Mouse (Mus musculus): ENCODE measurements at regions not wholly inside any gene's neighbourhood (a gene's known extent, or its start where the extent isn't known, plus 50 kb on each side); places are given as distances from the start of the nearest gene placed in this dataset.

DNA sequence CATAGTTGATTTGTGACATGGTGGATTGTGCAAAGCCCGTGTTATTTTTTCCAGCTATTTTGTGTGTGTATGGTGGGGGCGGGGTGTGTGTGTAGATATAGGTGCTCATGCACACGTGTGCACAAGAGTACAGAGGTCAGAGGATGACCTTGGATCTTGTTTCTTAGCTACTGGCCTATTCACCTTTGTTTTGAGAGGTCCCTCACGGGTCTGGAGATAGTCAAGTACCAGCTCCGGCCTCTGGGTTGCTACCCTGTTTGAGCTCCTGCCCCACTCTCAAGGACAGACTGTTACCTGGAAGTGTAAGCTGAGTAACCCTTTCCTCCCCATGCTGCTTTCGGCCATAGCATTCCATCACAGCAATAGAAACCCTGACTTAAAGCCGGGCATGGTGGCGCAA lies 138.0 kb downstream of the Fam43a start:
- no peak for DNase-seq

DNA sequence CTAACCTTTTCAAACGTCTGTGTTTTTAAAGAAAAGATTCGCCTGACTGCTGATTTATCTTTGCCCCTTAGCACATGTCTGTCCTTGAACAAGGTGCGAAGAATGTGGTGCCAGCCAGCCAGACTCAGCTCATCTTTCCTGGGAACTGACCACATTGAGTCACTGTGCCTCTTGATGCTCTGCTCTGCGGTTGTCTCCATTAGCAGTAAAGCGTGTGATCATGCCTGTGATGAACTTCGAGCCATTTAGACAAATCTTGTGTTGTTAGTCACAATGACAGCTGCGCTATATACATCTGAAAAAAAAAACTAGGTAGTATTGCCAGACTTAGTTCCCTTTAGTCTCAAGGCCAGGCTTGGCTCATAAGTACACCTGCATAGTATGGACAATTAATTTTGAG lies 140.1 kb downstream of the Fam43a start:
- DNase-seq, result no peak

DNA sequence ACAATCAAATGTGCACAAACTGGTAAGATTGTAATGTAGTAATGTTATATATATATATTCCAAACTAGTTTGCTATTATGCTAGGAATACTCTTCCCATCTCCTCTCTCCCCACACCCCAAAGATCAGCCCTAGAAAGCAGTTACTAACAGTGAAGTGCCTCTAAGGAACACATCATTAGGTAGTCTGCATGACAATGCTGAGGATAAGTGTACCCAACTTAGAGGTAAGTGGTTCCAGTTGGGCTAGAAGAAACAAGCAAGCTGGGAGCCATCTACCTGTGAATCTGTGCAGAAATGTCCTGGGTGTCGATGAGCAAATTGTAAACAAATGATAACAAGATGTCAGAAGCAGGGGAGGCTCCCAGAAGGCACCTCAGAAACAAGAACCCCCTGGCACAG lies 141.7 kb downstream of the Fam43a start:
- DNase-seq, result no peak

DNA sequence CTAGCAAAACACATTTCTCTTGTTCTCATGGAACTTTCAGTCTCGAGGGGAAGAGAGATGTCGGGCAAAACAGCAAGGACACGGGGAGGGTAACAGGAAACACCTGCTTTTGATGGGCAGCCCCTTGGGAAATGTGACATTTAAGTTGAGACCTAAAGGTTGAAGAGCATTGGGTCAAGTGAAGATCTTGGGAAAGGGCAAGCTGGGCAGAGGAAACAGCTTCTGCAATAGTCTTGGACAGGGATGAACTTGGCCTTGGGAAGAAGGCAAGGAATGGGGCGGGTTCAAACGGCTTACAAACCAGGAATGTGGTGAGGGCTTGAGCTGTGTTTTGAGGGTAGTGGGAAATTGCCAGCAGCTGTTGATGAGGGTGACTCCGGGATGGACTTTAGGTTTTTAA lies 143.0 kb downstream of the Fam43a start:
- DNase-seq, result peak; percentile 33

DNA sequence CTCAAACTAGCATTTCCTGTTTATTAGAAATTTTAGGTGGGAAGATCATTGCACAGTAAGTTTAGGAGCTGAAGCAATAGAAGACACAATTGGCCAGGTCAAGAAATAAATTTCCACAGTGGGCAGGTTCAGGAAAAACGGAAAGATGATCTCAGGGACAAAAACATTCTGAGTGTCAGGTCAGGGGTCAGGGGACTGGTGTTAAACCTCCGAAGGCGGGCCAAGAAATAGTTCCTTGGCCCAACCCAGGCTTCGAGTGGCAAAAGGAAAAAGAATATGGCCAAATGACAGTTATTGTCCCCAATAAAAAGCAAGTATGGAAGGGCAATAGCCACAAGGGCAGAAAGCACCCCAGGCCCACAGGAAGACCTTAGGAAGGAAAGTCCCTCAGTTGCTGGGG lies 144.0 kb downstream of the Fam43a start:
- no peak for DNase-seq

DNA sequence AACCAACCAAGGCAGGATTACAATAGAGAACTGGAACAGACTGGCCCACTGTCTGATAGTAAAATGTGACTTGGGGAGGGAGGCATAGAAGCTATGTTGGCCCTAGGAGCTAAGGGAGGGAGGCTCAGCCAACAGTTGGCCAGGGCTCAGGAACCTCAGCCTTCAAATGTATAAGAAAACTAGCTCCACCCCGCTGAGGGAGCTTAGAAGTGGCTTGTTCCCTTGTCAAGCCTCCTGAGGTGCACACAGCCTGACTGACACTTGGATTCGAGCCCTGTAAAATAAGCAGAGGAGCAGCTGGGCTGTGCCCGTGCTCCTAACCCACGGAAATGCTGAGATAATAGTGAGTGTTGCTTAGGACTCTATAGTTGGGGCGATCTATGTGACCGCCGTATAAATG lies 144.7 kb downstream of the Fam43a start:
- no peak for DNase-seq

DNA sequence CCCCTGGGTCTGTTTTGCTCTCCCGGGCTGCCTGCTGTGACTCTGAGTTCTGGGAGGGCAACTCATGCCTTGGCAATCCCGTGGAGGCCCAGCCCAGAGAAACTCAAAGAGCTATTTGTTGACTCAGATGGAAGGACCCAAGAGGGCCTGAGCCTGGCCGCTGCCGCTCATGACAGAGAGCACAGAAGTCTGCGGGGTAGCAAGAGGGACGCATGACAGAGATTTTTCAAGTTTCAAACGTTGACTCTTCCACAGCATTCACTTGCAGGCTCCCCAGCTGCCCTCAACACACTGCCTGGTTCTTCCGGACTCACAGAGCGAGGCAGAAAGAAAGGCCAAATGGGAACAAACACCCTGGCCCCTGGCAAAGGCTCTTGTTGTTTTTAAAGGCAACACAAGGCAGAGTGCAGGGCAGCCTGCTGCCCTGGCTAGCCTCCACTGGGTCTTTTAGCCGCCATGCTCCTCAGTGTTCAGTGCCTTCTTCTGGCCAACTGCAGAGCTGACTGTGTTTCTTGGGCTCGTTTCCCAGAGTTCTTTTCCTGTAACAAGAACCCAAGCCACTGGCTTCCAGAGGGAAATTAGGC lies 146.2 kb downstream of the Fam43a start:
- DNase-seq, result peak; percentile 56

DNA sequence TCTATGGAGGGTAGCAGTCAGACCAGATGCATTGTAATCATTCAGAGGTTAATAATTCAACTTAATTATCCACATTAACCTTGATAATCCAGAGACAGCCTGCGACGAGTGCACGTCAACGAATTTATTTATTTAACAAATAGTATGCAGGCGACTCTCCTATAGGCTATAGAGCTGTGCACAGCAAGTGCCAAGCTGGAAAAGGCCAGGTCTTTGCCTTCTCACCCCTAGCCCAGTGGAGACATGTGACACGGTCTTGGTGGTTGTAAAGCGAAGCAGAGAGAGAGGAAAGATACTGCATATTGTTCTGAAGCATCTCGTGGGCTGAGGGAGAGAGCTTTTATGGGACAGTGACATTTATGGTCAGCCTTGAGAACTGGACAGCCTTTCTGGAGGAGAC lies 146.7 kb downstream of the Fam43a start:
- DNase-seq, result no peak

DNA sequence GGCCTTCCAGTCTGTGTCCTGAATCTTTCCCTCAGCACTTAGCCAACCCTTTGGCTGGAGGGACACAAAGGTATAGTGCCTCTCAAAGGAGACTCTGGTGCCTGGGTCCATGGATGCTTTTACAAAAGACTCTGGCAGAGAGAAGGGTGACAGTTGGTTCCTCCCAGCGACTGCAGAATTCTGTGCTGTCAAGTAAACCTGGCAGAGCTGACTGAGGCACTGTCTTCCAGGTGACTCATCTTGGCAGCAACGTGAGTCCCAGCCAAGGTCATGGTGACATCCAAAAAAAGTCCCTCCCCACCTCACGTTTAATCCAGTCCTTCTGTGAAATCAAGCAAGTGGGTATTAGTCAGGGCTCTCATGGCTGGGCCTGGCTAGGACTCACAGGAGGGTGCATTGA lies 150.3 kb downstream of the Fam43a start:
- no peak for DNase-seq

DNA sequence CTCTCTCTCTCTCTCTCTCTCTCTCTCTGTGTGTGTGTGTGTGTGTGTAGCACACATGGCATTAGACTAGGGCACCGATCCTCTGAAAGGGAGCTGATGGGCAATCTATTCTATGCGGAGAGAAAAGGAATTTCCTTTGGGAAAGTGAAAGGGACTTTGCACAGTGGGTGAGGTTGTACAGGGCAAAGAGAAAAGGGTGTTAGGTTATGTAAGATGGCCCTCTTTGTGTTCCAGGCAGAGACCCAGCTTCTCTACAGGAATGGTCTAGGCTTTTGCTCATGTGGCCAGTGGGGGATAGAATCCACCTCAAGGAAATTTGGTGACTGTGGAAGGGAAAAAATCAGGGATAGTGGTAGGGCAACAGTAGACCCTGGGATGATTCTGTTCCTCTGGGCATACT lies 156.2 kb downstream of the Fam43a start:
- peak; percentile 67 for DNase-seq

DNA sequence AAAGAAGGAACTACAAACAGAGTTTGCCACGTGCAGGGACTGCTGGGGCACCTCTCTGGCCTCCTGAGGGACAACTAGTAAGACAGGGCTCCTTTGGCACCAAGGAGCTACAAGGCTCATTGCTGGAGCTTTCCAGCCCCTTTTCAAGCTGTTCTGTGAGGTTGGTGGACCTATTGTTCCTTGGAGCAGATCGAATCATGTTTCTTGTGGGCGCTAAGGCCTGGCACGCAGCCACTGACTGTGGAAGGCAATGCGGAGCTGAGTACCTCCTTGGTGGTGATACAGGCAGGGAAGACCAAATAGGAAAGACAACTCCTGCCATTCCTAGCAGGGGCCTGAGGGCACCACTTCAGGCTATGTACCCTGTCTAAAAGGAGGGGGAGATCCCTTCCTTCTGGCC lies 157.2 kb downstream of the Fam43a start:
- DNase-seq, result no peak

DNA sequence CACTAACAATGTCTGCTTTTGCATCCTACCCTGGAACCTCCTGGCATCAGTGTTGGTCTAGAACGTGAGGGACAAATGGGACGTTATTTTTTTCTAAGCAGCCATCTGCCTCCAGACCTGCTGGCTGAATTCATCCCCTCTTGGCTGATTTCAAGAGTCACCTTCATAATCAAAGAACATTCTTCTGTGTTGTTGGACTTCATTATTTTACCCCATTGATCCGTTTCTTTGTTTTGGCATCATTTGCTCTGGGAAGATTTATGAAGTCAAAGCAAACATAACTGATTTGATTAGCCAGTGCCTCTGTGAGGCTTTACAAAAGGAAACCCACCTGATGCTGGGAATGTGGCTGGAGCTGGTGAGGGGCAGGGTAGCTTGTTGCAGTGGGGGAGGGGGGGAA lies 158.0 kb downstream of the Fam43a start:
- no peak for DNase-seq

DNA sequence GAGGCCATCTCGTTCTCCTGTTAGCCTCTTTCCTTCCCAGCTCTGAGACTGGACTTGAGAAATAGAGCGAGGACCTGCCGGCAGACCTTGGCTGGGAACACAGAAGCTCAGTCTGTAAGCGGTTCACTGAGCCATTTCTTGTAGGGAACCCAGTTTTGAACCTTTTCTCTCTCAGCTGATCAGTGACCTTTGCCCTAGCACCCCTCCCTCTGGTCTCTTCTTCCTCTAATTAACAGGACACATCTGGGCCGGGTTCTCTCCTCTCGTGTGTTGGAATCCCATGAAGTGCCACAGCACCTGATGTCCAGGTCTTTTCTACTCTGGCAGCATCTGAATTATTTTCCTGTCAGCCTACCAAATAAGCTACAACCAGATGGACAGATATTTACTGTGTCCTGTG lies 158.5 kb downstream of the Fam43a start:
- peak; percentile 74 for DNase-seq

DNA sequence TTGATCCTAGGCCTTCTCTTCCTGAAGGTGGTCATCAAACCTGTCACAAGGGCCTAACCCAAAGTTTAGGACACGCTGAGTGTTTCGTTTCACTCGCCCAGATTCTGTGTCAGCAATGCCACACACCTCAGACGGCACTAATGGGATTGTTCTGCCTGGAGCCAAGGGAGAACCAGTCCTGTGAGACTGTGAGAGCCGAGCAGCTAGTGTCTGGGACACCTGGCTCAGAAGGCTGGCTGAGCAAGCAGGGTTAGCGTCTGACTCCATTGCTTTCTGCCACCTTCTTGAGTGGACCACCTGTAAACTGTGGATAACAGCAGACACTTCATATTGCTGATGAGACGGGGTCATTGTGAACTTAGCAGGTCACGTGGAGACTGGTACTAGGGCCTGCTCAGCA lies 160.0 kb downstream of the Fam43a start:
- DNase-seq, result no peak

DNA sequence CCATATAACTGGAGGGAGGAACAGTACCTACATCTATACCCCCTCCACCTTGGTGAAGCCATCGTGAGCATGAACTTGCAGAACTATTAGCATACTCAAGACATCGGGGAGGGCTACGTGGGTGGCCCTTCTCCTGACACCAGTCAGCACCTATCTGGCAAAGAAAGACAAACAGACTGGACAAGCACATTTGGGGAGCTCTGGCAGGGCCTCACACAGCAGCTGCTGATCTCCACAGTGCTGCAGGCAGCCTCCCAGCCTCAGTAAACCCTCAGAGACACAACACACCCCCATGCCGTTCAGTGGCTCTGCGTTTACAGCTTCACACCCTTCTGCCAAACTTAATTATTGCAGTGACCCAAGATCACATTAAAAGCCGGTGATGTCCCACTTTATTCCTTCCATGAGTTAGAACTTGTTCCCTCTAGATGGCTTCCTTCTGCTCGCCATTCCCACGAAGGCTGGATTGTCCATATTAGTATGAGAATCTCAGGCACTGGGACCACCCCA lies 161.7 kb downstream of the Fam43a start:
- no peak for DNase-seq

DNA sequence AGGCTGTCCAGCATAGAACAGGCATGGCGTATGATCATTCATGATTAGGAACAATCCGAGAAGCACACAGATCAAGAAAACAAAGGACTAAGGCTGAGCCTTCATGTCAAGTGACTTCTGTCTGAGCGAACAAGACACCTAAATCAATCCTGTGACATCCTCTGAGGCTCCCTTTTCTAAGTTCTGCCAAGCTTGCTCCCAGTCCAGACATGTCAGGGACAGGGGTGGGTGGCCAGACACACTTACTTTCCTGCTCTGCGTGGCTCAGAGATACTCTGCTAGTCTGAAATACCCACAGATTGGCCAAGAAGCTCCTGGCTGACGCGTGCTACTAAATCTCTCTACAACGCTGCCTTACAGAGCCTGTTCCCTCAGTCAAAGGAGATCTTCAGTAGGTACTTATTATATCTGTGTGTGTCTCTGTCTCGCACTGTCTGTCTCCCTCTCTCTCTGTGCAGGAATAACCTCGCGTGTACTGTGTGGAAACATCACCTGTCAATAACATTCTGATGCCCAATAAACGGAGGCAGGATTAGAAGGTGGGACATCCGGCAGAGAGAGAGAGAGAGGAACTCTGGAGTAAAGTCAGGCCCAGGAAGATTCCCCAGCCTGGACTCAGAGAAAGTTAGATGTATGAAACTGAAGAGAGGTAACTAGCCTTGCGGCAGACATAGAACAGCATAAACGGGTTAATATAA lies 163.5 kb downstream of the Fam43a start:
- DNase-seq, result no peak

DNA sequence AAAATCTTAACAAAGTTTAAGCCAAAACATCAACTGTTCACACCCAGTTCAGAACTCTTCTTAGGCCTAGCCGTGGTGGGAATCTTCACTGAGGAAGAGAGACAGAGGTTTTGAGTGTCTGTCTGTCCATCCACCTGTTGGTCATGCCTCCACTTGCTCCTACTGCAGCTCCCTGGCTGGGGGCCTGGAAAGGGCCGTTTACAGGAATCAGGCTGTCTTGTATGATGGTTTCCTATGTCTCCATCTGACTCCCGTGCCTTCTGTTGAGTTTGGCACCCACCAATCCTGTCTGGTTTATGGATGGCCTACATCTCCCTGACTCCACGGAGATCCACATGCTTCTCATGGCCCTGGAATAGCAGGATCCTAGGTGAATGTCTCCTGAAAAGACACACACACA lies 166.1 kb downstream of the Fam43a start:
- no peak for DNase-seq

DNA sequence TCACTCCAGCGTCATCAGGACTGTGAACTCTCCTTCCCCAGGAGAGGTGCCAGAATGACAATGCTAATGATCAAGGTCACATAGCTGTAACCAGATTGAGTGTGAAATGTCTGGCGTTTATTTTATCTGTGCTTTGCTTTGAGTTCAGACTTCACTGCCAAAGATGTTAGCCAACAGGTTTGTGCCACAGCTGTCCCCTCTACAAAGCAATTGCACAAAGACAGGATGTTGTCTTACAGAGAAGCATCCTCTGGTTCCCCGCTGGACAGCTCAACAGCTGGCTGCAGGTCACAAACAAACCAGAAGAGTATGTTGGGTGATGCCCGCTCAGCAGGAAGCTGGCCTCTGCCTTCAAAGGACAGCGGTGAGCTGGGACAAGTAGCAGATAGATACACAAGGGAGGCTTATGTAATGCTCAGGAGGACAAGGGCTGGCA lies 169.5 kb downstream of the Fam43a start:
- DNase-seq, result peak; percentile 50

DNA sequence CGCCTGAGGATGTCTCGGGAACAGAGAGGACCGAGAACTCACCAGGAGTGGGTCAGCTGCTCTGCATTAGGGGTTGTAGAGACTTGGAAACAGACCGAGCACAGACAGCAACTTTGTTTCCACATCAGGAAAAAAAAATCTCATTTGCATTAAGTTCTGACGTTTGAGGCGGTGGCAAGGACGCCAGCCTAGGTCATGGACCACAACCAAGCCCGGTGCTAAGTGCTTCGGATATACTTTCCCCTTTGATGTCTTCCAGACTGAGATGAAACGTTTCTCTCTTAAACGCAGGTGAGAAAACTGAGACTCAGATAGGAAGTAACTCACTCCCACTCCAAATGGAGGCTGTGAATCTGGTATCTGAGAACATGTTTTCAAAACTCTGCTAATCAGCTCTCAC lies 169.9 kb downstream of the Fam43a start:
- no peak for DNase-seq

DNA sequence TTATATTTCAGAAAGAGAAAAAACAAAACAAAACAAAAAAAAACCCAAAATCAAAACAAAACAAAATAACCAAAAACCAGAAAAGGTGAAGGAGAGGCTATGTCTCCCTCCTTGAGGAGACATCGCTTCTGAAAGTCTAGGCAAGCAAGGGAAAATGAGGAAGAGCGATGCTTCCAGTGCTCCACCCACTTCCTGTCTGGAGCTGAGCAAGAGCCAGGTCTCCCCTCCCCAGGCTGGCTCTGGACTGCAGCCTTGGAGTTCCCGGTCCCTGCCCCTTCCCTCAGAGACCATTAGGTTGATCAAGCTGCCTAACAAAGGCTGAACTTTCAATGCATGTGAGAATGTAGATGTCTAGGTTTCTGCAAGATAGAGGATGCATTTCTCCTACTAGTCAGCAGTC lies 173.3 kb downstream of the Fam43a start:
- DNase-seq, result peak; percentile 41

DNA sequence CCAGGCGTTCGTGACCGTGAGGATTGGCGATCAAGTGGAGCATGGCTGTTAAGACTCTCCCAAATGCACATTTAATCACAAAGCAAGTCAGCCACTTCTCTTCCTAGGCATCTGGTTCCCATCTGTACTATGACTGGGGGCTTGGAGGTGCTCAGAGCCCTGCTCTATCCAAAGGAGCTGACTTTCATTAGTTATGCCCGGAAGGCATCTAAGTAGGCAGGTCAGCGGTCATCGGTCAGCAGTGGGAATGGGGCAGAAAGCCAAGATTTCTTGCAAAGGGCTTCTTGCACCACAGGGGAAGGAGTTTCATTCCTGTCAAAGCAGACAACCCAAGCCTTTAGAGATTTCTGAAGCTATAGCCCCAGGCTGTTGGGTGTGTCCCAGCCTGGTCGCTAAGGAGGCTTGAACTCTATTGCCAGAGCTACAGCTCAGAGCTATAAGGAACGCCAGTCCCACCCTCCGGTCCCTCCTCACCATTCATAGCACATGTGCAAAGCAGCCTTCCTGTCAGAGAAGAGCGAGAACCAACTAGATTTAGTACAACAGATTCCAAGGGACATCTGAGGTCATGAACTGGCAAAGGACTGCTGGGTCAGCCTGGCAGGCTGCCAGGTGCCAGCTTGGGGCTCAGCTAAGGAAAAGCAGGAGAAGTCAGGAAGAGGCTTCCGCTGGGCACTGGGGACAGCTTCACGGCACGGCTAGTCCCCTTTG lies 175.6 kb downstream of the Fam43a start:
- DNase-seq, result peak; percentile 74

DNA sequence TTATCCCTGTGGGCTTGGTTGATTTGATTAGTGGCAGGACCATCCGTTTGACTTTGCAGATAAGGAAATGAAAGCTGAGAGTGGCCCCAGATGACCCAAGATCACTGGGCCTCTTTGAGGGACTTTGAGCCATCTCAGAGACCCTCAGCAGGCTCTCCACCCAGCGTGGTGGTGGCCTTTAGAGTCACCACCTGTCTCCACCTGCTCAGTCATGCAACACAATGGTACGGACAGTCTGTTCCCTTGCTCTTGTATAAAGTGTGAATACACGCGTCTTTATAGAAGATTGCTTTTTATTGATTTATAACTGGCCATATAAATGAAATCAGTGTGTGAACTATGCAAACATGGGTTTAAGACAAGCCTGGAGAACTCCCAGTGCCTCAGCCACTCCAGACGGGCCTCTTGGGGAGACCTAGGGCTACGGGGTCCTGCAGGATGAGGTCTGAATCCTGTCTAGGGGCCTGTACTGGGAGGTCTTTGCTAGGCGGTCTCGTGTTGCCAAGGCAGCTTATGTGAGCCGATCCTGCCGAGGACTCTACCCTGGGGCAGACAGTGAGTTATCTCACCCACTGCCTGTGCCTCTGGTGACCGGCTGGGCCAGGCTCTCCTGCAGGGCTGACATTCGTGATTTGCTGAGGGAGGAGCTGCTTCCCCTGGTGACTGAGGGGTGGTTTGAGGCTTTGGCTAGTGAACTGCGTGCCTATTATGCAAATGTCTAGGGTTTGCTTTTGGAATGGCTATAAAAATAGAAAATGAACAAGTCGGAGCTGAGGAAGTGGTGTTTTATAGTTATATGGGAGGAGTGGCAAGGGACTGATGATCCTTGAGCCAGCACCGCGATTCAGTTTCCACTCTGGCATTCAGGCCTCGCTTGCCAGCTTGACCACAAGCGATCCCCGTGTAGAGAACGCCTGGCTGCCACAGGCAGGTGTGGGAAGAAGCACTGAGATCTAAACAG lies 176.5 kb downstream of the Fam43a start:
- DNase-seq, result peak; percentile 29

DNA sequence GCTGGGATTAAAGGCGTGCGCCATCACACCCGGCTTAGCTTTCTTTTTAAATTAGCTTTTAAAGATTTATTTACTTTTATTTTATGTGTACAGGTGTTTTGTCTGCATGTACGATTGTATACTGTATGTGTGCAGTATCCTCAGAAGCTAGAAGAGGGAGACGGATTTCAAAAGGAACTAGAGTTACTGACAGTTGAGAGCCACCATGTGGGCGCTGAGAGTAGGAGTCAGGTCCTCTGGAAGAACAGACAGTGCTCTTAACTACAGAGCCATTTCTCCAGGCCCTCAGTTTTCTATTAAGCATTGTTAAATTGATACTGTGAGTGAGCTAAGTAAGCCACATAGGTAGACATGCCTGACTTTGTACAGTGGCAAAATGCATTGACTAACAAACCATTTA lies 177.9 kb downstream of the Fam43a start:
- DNase-seq, result no peak

Measured in kidney, adult 9 months (tissue).